Mouse (Mus musculus) hindbrain, embryonic 16.5 days (tissue): ENCODE measurements around the gene Pa2g4. TPM values are rescaled to one million over a fixed set of nuclear protein-coding genes. Genes with fewer than 3 reads are reported as not detected.

ENCODE experiments used
- ATAC-seq: fragments of 200-750 bp; cut with Nextera tagmentation; 2 replicates; pipeline ENCODE4 v1.8.0; 2017; ENCODE audit warnings: moderate TSS enrichment, moderate library complexity
- H3K27ac ChIP-seq: fragments of 300-500 bp; sonication (generic); 2 replicates; pipeline ENCODE4 v1.5.1; 2014; ENCODE audit warnings: low read depth, mild to moderate bottlenecking, control low read depth, low read length, moderate library complexity
- H3K27me3 ChIP-seq: fragments of 300-500 bp; sonication (generic); replicated peaks from 2 replicates; pipeline ENCODE4 v1.6.1; 2014; ENCODE audit warnings: low read length; ENCODE audit not compliant: control insufficient read depth, insufficient read depth
- H3K36me3 ChIP-seq: fragments of 300-500 bp; sonication (generic); 2 replicates; pipeline ENCODE4 v1.6.1; 2014; ENCODE audit warnings: mild to moderate bottlenecking, low read length, moderate library complexity, mixed read lengths; ENCODE audit not compliant: control insufficient read depth, insufficient read depth
- H3K4me1 ChIP-seq: fragments of 300-500 bp; sonication (generic); 2 replicates; pipeline ENCODE4 v1.6.1; 2014; ENCODE audit warnings: low read depth, low read length; ENCODE audit not compliant: control insufficient read depth, insufficient read depth
- H3K4me2 ChIP-seq: fragments of 300-500 bp; sonication (generic); 2 replicates; pipeline ENCODE4 v1.6.1; 2014; ENCODE audit warnings: mild to moderate bottlenecking, low read length, control low read depth, moderate library complexity
- H3K4me3 ChIP-seq: fragments of 300-500 bp; sonication (generic); 2 replicates; pipeline ENCODE4 v1.5.1; 2014; ENCODE audit warnings: mild to moderate bottlenecking, low read length, control low read depth, moderate library complexity
- H3K9ac ChIP-seq: fragments of 300-500 bp; sonication (generic); 2 replicates; pipeline ENCODE4 v1.6.1; 2014; ENCODE audit warnings: low read depth, mild to moderate bottlenecking, control low read depth, low read length, moderate library complexity
- H3K9me3 ChIP-seq: fragments of 300-500 bp; sonication (generic); 2 replicates; pipeline ENCODE4 v1.6.1; 2014; ENCODE audit warnings: mild to moderate bottlenecking, low read length, moderate library complexity; ENCODE audit not compliant: control insufficient read depth
- WGBS: fragments of 180-500 bp; shearing (Covaris S2); extraction: QIAGEN DNeasy Blood & Tissue Kit; methylation state at CpG from one replicate; pipeline ENCODE4 v1.1.7; 2014; 5-methylcytosine and 5-hydroxymethylcytosine counted together
- polyA plus RNA-seq: library from polyadenylated mRNA; unstranded; fragments of >200 nt; fragmentation: Nextera tagmentation; extraction: Ambion mirVana; gene quantifications from 2 replicates; pipeline ENCODE4 v1.2.1, GENCODE M21; 2015

Pa2g4 gene
- polyA plus RNA-seq, 1 experiment from 2014 or later, result 130 TPM

- H3K9ac ChIP-seq, result 0 out of 2 replicates have a peak overlapping the region, but pooled peaks have one; percentile 20
- no peaks in the 10 kb centered on the region for H3K9me3 ChIP-seq
- H3K4me2 ChIP-seq, result peak overlapping the region; percentile 100
- no peak overlapping the region for H3K27ac ChIP-seq
- H3K27me3 ChIP-seq, result peaks cover 2% of the 10 kb centered on the region; the same call in 1 of the 2 replicates
- H3K36me3 ChIP-seq, result no peaks in the 10 kb centered on the region
- 31% methylated on average over 28 of the region's 28 CpGs for WGBS
- peaks cover 13% of the 10 kb centered on the region for H3K4me1 ChIP-seq
- peak overlapping the region; percentile 83 for H3K4me3 ChIP-seq
- no peak for ATAC-seq
Measured at GRCm38 (mm10) chr10:128526366-128527356, 39.1 kb downstream of the Pa2g4 start.

GRCm38 (mm10) chr10:128525671-128526308, 40.0 kb downstream of the Pa2g4 start, which contains the start of gene Esyt1:
Gene Esyt1, minus strand, starts transcription at chr10:128525871.
- Histone ChIP-seq H3K9me3 (no peaks in the 10 kb centered on the region), H3K4me2 (peak within 1 kb of the TSS; percentile 100), H3K4me1 (peaks cover 13% of the 10 kb centered on the region), H3K27ac (peak within 1 kb of the TSS; percentile 63), H3K27me3 (peaks cover 2% of the 10 kb centered on the region; the same call in 1 of the 2 replicates), H3K4me3 (peak within 1 kb of the TSS; percentile 83), H3K36me3 (no peaks in the 10 kb centered on the region), H3K9ac (peak within 1 kb of the TSS; percentile 82)
- peak; percentile 97 for ATAC-seq
- WGBS, result 0% methylated on average over 30 of the region's 37 CpGs

- peak overlapping the region; percentile 83 for H3K4me3 ChIP-seq
- peaks cover 13% of the 10 kb centered on the region for H3K4me1 ChIP-seq
- H3K27me3 ChIP-seq, result peaks cover 2% of the 10 kb centered on the region; the same call in 1 of the 2 replicates
- peak overlapping the region; percentile 100 for H3K4me2 ChIP-seq
- WGBS, result under 1% methylated on average over 58 of the region's 58 CpGs
- ATAC-seq, result peak; percentile 27
- H3K9ac ChIP-seq, result peak overlapping the region; percentile 82
- H3K9me3 ChIP-seq, result no peaks in the 10 kb centered on the region
- peak overlapping the region; percentile 63 for H3K27ac ChIP-seq
- H3K36me3 ChIP-seq, result no peaks in the 10 kb centered on the region
Measured at GRCm38 (mm10) chr10:128524732-128525662, 40.8 kb downstream of the Pa2g4 start.

GRCm38 (mm10) chr10:128524111-128524731, 41.6 kb downstream of the Pa2g4 start:
- Histone ChIP-seq H3K4me2 (peak overlapping the region; percentile 100), H3K36me3 (no peaks in the 10 kb centered on the region), H3K9ac (peak overlapping the region; percentile 82), H3K4me3 (peak overlapping the region; percentile 83), H3K27me3 (peaks cover 2% of the 10 kb centered on the region; the same call in 1 of the 2 replicates), H3K9me3 (no peaks in the 10 kb centered on the region), H3K4me1 (peaks cover 13% of the 10 kb centered on the region), H3K27ac (peak overlapping the region; percentile 63)
- ATAC-seq, result no peak
- WGBS, result 11% methylated on average over 11 of the region's 11 CpGs

GRCm38 (mm10) chr10:128522351-128522750, 43.4 kb downstream of the Pa2g4 start:
- no peak for ATAC-seq
- Histone ChIP-seq H3K9ac (no peak overlapping the region), H3K36me3 (no peaks in the 10 kb centered on the region), H3K9me3 (no peaks in the 10 kb centered on the region), H3K27me3 (peaks cover 2% of the 10 kb centered on the region; the same call in 1 of the 2 replicates), H3K4me1 (peaks cover 13% of the 10 kb centered on the region), H3K4me2 (no peak overlapping the region), H3K27ac (no peak overlapping the region), H3K4me3 (no peak overlapping the region)
- 86% methylated on average over 6 of the region's 6 CpGs for WGBS

GRCm38 (mm10) chr10:128520591-128520990, 45.2 kb downstream of the Pa2g4 start:
- no peak for ATAC-seq
- H3K27ac ChIP-seq, result no peak overlapping the region
- peaks cover 6% of the 10 kb centered on the region for H3K27me3 ChIP-seq
- no peaks in the 10 kb centered on the region for H3K36me3 ChIP-seq
- WGBS, result 85% methylated on average over 16 of the region's 16 CpGs
- H3K4me1 ChIP-seq, result peaks cover 8% of the 10 kb centered on the region
- H3K9me3 ChIP-seq, result no peaks in the 10 kb centered on the region
- no peak overlapping the region for H3K4me2 ChIP-seq
- H3K9ac ChIP-seq, result no peak overlapping the region
- H3K4me3 ChIP-seq, result no peak overlapping the region

- 78% methylated on average over 7 of the region's 7 CpGs for WGBS
- Histone ChIP-seq H3K36me3 (no peaks in the 10 kb centered on the region), H3K27ac (no peak overlapping the region), H3K4me3 (no peak overlapping the region), H3K4me2 (no peak overlapping the region), H3K27me3 (peaks cover 5% of the 10 kb centered on the region), H3K9me3 (no peaks in the 10 kb centered on the region), H3K9ac (no peak overlapping the region), H3K4me1 (no peaks in the 10 kb centered on the region; the same call in 1 of the 2 replicates)
- ATAC-seq, result no peak; the same call in 1 of the 2 replicates
Measured at GRCm38 (mm10) chr10:128518833-128519232, 47.0 kb downstream of the Pa2g4 start.

GRCm38 (mm10) chr10:128516677-128517076, 49.1 kb downstream of the Pa2g4 start:
- WGBS, result 29% methylated on average over 6 of the region's 6 CpGs
- H3K4me1 ChIP-seq, result no peaks in the 10 kb centered on the region
- no peak overlapping the region for H3K27ac ChIP-seq
- no peak for ATAC-seq
- no peak overlapping the region for H3K4me2 ChIP-seq
- H3K27me3 ChIP-seq, result peaks cover 4% of the 10 kb centered on the region
- no peak overlapping the region for H3K9ac ChIP-seq
- no peaks in the 10 kb centered on the region for H3K36me3 ChIP-seq
- no peak overlapping the region for H3K4me3 ChIP-seq
- H3K9me3 ChIP-seq, result no peaks in the 10 kb centered on the region
